Mouse (Mus musculus): ENCODE results near the gene Agbl4.

- TF ChIP-seq CTCF (IDR thresholded peaks at IDR 0.05; ENCODE audit: insufficient read depth, low read depth, low read length) (peak; percentile 36; the same call in 1 of the 2 replicates), POLR2A (IDR thresholded peaks at IDR 0.05; ENCODE audit: insufficient read depth, low read depth, low read length) (no peak)
Measured at GRCm38 (mm10) chr4:111495949-111496348, 1098.5 kb downstream of the Agbl4 start.

Data from olfactory bulb, adult 2 months (tissue).